Mouse (Mus musculus): ENCODE results near the gene Tanc2. TPM values are rescaled to one million over a fixed set of nuclear protein-coding genes. Genes with fewer than 3 reads are reported as not detected.
A peak's percentile ranks its signal among the peaks of the same experiment; 100 is the strongest.

Tanc2 gene
- polyA plus RNA-seq, 1 experiment from 2014 or later, result 46.7 TPM

DNA sequence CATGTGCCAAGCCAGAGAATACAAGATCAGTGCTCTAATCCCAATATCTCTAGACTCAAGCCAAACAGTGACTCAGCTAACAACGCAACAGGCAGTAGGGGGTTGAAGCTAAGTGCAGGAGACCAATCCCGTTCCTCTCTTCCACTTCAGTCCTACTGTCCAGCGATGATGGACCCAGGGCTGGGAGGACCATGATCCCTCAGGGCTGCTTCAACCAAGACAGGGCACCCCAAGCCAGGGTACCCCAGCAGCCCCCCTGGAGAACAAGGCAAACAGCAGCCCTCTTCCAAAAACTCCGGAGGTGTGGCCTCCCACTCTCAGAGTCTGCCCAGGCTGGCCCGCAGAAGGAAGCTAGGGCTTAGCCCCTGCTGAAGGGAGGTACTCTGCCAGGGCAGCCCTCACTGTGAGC is 344.5 kb downstream of the Tanc2 start:
- no peak overlapping the region for H3K4me3 ChIP-seq (replicated peaks)
- no peak overlapping the region for H3K9ac ChIP-seq (replicated peaks)
- H3K27ac ChIP-seq (replicated peaks), result no peak overlapping the region
- WGBS, result 87% methylated on average over 5 of the region's 5 CpGs
- H3K36me3 ChIP-seq, result peaks cover 8% of the 10 kb centered on the region; the same call in 1 of the 2 replicates
- no peaks in the 10 kb centered on the region for H3K27me3 ChIP-seq (replicated peaks)
- H3K9me3 ChIP-seq (replicated peaks), result no peaks in the 10 kb centered on the region
- no peak for ATAC-seq (ENCODE audit: low FRiP score)
- H3K4me2 ChIP-seq, result no peak overlapping the region
- H3K4me1 ChIP-seq, result no peaks in the 10 kb centered on the region

- 46% methylated on average over 6 of the region's 6 CpGs for WGBS
- Histone ChIP-seq H3K4me3 (replicated peaks) (no peak overlapping the region), H3K27me3 (replicated peaks) (no peaks in the 10 kb centered on the region), H3K9ac (replicated peaks) (no peak overlapping the region), H3K4me2 (no peak overlapping the region), H3K27ac (replicated peaks) (no peak overlapping the region), H3K4me1 (no peaks in the 10 kb centered on the region), H3K9me3 (replicated peaks) (no peaks in the 10 kb centered on the region), H3K36me3 (peaks cover 8% of the 10 kb centered on the region; the same call in 1 of the 2 replicates)
- no peak for ATAC-seq (ENCODE audit: low FRiP score)
Observed at GRCm38 (mm10) chr11:105934816-105935215, 345.0 kb downstream of the Tanc2 start.

- Histone ChIP-seq H3K36me3 (peaks cover 8% of the 10 kb centered on the region; the same call in 1 of the 2 replicates), H3K4me2 (no peak overlapping the region), H3K27ac (replicated peaks) (no peak overlapping the region), H3K9me3 (replicated peaks) (no peaks in the 10 kb centered on the region), H3K4me3 (replicated peaks) (no peak overlapping the region), H3K4me1 (no peaks in the 10 kb centered on the region), H3K9ac (replicated peaks) (no peak overlapping the region), H3K27me3 (replicated peaks) (no peaks in the 10 kb centered on the region)
- no peak for ATAC-seq (ENCODE audit: low FRiP score)
- WGBS, result 84% methylated on average over 8 of the region's 8 CpGs
Observed at GRCm38 (mm10) chr11:105935496-105935895, 345.7 kb downstream of the Tanc2 start.

DNA sequence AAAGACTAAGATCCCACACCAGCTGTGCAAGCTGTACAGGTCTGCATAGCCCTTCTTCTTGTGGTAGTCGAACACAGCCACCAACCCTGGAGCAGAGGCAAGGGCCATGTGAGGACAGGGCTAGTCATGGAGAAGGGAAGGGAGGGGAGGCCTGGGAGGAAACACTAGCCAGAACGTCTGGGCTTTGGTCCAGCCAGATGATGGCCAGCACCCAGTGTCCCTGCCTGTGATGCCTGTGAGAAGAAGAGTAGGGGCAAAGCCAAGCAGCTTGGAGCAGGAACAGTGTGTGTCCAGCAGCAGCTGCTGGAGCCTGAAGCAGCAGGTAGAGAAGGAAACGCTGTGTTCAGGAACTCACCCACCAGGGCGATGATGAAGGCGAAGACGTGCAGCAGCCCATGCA is 346.4 kb downstream of the Tanc2 start:
- Histone ChIP-seq H3K4me3 (replicated peaks) (no peak overlapping the region), H3K4me1 (no peaks in the 10 kb centered on the region), H3K4me2 (no peak overlapping the region), H3K36me3 (peaks cover 8% of the 10 kb centered on the region; the same call in 1 of the 2 replicates), H3K9ac (replicated peaks) (no peak overlapping the region), H3K9me3 (replicated peaks) (no peaks in the 10 kb centered on the region), H3K27me3 (replicated peaks) (no peaks in the 10 kb centered on the region), H3K27ac (replicated peaks) (no peak overlapping the region)
- 86% methylated on average over 6 of the region's 6 CpGs for WGBS
- ATAC-seq (ENCODE audit: low FRiP score), result no peak; the same call in 1 of the 2 replicates

DNA sequence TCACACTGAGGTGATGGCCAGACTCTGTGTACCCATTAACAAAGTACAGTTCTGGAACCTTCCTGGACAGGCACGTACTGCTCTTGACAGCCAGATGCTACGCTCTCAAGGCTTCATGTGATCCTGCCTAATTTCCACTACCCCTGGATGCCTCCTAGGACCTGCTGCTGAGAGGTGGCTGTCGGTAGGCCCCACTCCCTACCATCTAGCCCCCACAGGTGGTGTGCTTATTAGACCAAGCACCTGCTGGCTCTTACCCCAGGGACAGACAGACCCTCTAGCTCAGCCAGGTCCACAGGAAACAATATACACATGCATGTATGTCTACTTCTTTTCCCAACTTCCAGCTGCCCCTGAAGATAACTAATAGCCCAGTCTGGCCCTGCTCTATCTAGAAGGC is 347.2 kb downstream of the Tanc2 start:
- no peaks in the 10 kb centered on the region for H3K4me1 ChIP-seq
- ATAC-seq (ENCODE audit: low FRiP score), result no peak
- WGBS, result 93% methylated on average over 3 of the region's 3 CpGs
- H3K9me3 ChIP-seq (replicated peaks), result no peaks in the 10 kb centered on the region
- no peak overlapping the region for H3K27ac ChIP-seq (replicated peaks)
- H3K27me3 ChIP-seq (replicated peaks), result no peaks in the 10 kb centered on the region
- peaks cover 8% of the 10 kb centered on the region; the same call in 1 of the 2 replicates for H3K36me3 ChIP-seq
- no peak overlapping the region for H3K9ac ChIP-seq (replicated peaks)
- no peak overlapping the region for H3K4me3 ChIP-seq (replicated peaks)
- no peak overlapping the region for H3K4me2 ChIP-seq

GRCm38 (mm10) chr11:105938771-105939170 is 349.0 kb downstream of the Tanc2 start:
- Histone ChIP-seq H3K4me3 (replicated peaks) (no peak overlapping the region), H3K4me2 (no peak overlapping the region), H3K27me3 (replicated peaks) (no peaks in the 10 kb centered on the region), H3K27ac (replicated peaks) (no peak overlapping the region), H3K36me3 (peaks cover 5% of the 10 kb centered on the region; the same call in 1 of the 2 replicates), H3K4me1 (peaks cover 11% of the 10 kb centered on the region), H3K9ac (replicated peaks) (no peak overlapping the region), H3K9me3 (replicated peaks) (no peaks in the 10 kb centered on the region)
- no peak for ATAC-seq (ENCODE audit: low FRiP score)
- 52% methylated on average over 9 of the region's 9 CpGs for WGBS

DNA sequence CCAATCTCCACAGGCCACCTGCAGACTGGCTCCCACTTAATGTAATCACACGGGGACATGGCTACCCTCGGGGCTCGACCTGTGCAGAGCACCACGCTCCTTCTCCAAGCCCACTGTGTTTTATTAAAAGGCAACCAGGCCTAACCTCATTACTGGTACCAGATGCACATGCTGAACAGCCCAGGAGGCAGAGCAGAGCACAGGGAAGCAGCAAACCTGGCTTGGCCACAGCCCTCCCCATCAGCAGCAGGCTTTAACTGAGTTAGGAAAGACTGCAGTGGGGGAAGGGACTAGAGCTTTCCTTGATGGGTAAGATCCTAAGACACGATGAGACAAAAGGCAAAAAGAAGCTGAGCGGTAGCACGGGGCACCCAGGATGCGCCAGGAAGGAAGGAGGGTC is 352.2 kb downstream of the Tanc2 start:
- WGBS, result 73% methylated on average over 8 of the region's 8 CpGs

GRCm38 (mm10) chr11:105943133-105944102 is 353.6 kb downstream of the Tanc2 start:
- ATAC-seq (ENCODE audit: low FRiP score), result peak; percentile 68
- H3K4me3 ChIP-seq (replicated peaks), result peak overlapping the region; percentile 70
- peak overlapping the region; percentile 65 for H3K9ac ChIP-seq (replicated peaks)
- H3K9me3 ChIP-seq (replicated peaks), result no peaks in the 10 kb centered on the region
- peak overlapping the region; percentile 93 for H3K4me2 ChIP-seq
- no peaks in the 10 kb centered on the region for H3K36me3 ChIP-seq
- 6% methylated on average over 43 of the region's 47 CpGs for WGBS
- H3K27me3 ChIP-seq (replicated peaks), result no peaks in the 10 kb centered on the region
- H3K27ac ChIP-seq (replicated peaks), result peak overlapping the region; percentile 54; the same call in 1 of the 2 replicates
- peaks cover 24% of the 10 kb centered on the region for H3K4me1 ChIP-seq

More for the DNA sequence above, 352.2 kb downstream of the Tanc2 start:
- no peak overlapping the region for H3K4me3 ChIP-seq (replicated peaks)
- 0 out of 2 replicates have a peak overlapping the region, but pooled peaks have one; percentile 14 for H3K9ac ChIP-seq (replicated peaks)
- no peaks in the 10 kb centered on the region for H3K36me3 ChIP-seq
- no peak for ATAC-seq (ENCODE audit: low FRiP score)
- H3K4me1 ChIP-seq, result peaks cover 24% of the 10 kb centered on the region
- no peaks in the 10 kb centered on the region for H3K9me3 ChIP-seq (replicated peaks)
- no peak overlapping the region for H3K27ac ChIP-seq (replicated peaks)
- H3K4me2 ChIP-seq, result no peak overlapping the region
- no peaks in the 10 kb centered on the region for H3K27me3 ChIP-seq (replicated peaks)

DNA sequence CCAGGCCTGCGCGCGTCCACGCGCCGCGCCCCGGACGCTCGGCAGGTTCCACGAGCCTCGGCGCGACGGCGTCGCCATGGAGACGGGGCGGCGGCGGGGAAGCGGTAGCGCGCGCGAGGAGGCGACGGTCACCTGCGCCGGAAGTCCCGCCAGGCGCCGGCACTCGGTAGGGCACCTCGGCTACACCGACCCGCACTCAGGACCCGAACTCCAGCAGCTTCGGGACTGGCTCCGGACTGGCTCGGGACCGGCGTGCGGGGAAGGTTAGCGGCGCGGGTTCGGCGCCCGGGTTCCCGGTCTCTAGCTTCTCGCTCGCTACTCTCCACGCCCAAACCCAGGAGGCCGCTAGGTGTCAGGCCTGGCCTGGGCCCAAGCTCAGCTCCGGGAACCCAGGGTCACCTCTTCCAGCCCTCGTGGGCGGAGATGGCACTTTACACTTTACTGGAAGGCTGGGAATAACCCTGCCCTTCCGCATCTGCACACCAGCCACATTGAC is 354.4 kb downstream of the Tanc2 start:
- H3K9me3 ChIP-seq (replicated peaks), result no peaks in the 10 kb centered on the region
- peaks cover 24% of the 10 kb centered on the region for H3K4me1 ChIP-seq
- peak overlapping the region; percentile 70 for H3K4me3 ChIP-seq (replicated peaks)
- H3K36me3 ChIP-seq, result no peaks in the 10 kb centered on the region
- H3K27me3 ChIP-seq (replicated peaks), result no peaks in the 10 kb centered on the region
- WGBS, result under 1% methylated on average over 56 of the region's 59 CpGs
- H3K27ac ChIP-seq (replicated peaks), result peak overlapping the region; percentile 54
- peak overlapping the region; percentile 93 for H3K4me2 ChIP-seq
- H3K9ac ChIP-seq (replicated peaks), result peak overlapping the region; percentile 65
- peak; percentile 89 for ATAC-seq (ENCODE audit: low FRiP score)

DNA sequence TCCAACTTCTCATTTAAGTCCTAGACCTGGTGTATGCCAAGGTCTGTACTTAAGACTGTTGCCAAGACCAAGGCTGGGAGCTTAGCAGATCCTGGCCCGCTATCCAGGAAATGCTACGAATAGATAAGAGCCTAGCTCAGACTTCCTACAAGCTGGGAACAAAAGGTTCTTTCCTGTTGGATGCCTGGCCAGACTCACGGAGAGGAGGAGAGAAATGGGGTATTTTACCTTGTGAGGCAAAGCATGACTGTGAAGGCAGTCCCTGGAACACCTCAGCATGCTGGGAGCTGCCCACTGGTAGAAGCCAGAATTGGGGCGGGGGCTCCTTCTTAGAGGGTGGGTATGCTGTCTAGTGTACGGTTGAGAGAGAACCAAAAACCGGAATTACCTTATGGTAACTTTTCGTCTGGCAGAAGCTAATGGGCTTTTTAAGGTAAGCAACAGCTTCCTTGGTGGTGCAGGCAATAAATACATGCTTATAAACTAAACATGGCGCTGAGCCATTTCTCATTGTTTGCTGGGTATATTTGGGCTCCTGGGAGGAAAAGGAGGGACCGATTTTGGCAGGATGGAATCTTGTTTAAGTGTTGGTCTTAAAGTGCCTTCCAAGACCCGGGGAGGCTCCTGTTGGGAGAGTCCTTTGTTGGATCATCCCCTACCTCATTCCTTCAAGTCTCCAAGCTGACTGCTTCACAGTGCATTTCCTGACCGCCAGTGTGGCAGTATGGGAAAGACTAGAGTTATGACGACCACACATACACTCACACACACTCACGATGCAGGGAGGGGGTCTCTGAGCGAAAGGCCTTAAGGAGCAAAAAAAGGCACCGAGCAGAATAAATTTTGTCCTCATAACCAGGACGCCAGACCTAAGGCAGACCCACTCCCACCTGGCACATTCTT is 355.2 kb downstream of the Tanc2 start:
- Histone ChIP-seq H3K27me3 (replicated peaks) (no peaks in the 10 kb centered on the region), H3K9ac (replicated peaks) (peak overlapping the region; percentile 65; the same call in 1 of the 2 replicates), H3K4me1 (peaks cover 24% of the 10 kb centered on the region), H3K36me3 (no peaks in the 10 kb centered on the region), H3K9me3 (replicated peaks) (no peaks in the 10 kb centered on the region), H3K4me2 (peak overlapping the region; percentile 93), H3K27ac (replicated peaks) (peak overlapping the region; percentile 45), H3K4me3 (replicated peaks) (peak overlapping the region; percentile 70)
- ATAC-seq (ENCODE audit: low FRiP score), result no peak; the same call in 1 of the 2 replicates
- WGBS, result 76% methylated on average over 16 of the region's 16 CpGs

- ATAC-seq (ENCODE audit: low FRiP score), result no peak
- H3K9me3 ChIP-seq (replicated peaks), result no peaks in the 10 kb centered on the region
- 56% methylated on average over 11 of the region's 11 CpGs for WGBS
- H3K27ac ChIP-seq (replicated peaks), result no peak overlapping the region
- H3K27me3 ChIP-seq (replicated peaks), result no peaks in the 10 kb centered on the region
- no peak overlapping the region for H3K4me3 ChIP-seq (replicated peaks)
- no peak overlapping the region for H3K4me2 ChIP-seq
- no peaks in the 10 kb centered on the region for H3K36me3 ChIP-seq
- H3K9ac ChIP-seq (replicated peaks), result no peak overlapping the region
- H3K4me1 ChIP-seq, result peaks cover 24% of the 10 kb centered on the region
Observed at GRCm38 (mm10) chr11:105946694-105947154, 356.9 kb downstream of the Tanc2 start.

Data from neural tube, embryonic 15.5 days (tissue).